Mouse (Mus musculus) neural tube, embryonic 12.5 days (tissue): Measurements from ENCODE around the gene Gcnt4. TPM values are rescaled to one million over a fixed set of nuclear protein-coding genes. Genes with fewer than 3 reads are reported as not detected.

ENCODE experiments used
- polyA plus RNA-seq: library from polyadenylated mRNA; unstranded; fragments of >200 nt; fragmentation: Nextera tagmentation; extraction: Ambion mirVana; gene quantifications from 2 replicates; pipeline ENCODE4 v1.2.1, GENCODE M21; 2016

The Gcnt4 gene
- polyA plus RNA-seq, 1 experiment from 2014 or later: 0.24 TPM

Other genes starting within 250 kb of the Gcnt4 start
- not detected in 2 replicates for gene Ankrd31, start 176.4 kb upstream of the Gcnt4 start, polyA plus RNA-seq
- gene 1700029F12Rik, start 109.7 kb downstream of the Gcnt4 start, polyA plus RNA-seq: not detected in 2 replicates
- gene Fam169a, start 142.6 kb downstream of the Gcnt4 start, polyA plus RNA-seq: 15.8 and 16.2 TPM in 2 replicates
- gene Gm6169, start 174.5 kb downstream of the Gcnt4 start, polyA plus RNA-seq: 0.27 and 0.68 TPM in 2 replicates
- 39.9 and 40.2 TPM in 2 replicates for gene Gfm2, start 213.2 kb downstream of the Gcnt4 start, polyA plus RNA-seq
- 52.4 and 57.3 TPM in 2 replicates for gene Nsa2, start 213.2 kb downstream of the Gcnt4 start, polyA plus RNA-seq